Mouse (Mus musculus) ES-E14 (cell line): ENCODE measurements around the gene Ankrd52. TPM values are rescaled to one million over a fixed set of nuclear protein-coding genes. Genes with fewer than 3 reads are reported as not detected.

Source experiments
- DNase-seq: peaks from one replicate; pipeline ENCODE4 v3.0.0-alpha.2; 2013; ENCODE audit warnings: low read depth, low spot score
- H3K27ac ChIP-seq: 2 replicates; pipeline ENCODE4 v1.5.1; 2012; ENCODE audit warnings: low read depth, mild to moderate bottlenecking, low read length, moderate library complexity, mixed read lengths; ENCODE audit not compliant: poor library complexity, insufficient read depth, severe bottlenecking
- H3K36me3 ChIP-seq: 2 replicates; pipeline ENCODE4 v1.6.1; 2012; ENCODE audit warnings: mild to moderate bottlenecking, low read length, moderate library complexity, mixed read lengths; ENCODE audit not compliant: control insufficient read depth, poor library complexity, insufficient read depth, severe bottlenecking
- H3K4me1 ChIP-seq, 2 experiments: fragments of 150-350 bp in 1 of 2; sonication (generic) in 1 of 2; 2 replicates each; pipeline ENCODE4 v1.6.1; 2012; ENCODE audit warnings: low read length in 2 of 2, mild to moderate bottlenecking in 1 of 2, mixed read lengths in 1 of 2; ENCODE audit not compliant: control insufficient read depth in 2 of 2, insufficient read depth in 2 of 2, poor library complexity in 1 of 2
- H3K4me3 ChIP-seq, 2 experiments: fragments of 150-350 bp in 1 of 2; sonication (generic) in 1 of 2; 2 replicates each; pipeline ENCODE4 v1.5.1; 2012; ENCODE audit warnings: low read length in 2 of 2, low read depth in 1 of 2, mild to moderate bottlenecking in 1 of 2, mixed read lengths in 1 of 2; ENCODE audit not compliant: insufficient read depth in 1 of 2, poor library complexity in 1 of 2, severe bottlenecking in 1 of 2
- H3K9ac ChIP-seq: 2 replicates; pipeline ENCODE4 v1.6.1; 2012; ENCODE audit warnings: low read depth, mild to moderate bottlenecking, low read length, mixed read lengths; ENCODE audit not compliant: poor library complexity, insufficient read depth, severe bottlenecking
- H3K9me3 ChIP-seq: fragments of 150-350 bp; sonication (generic); 2 replicates; pipeline ENCODE4 v1.6.1; 2012; ENCODE audit warnings: low read depth, mild to moderate bottlenecking, low read length; ENCODE audit not compliant: control insufficient read depth, insufficient read depth
- CHD2 ChIP-seq: IDR thresholded peaks from 2 replicates; pipeline ENCODE4 v1.6.1; 2014; ENCODE audit warnings: mild to moderate bottlenecking, low read depth, low read length, inconsistent platforms
- HCFC1 ChIP-seq: IDR thresholded peaks from 2 replicates; pipeline ENCODE4 v1.6.1; 2012; ENCODE audit warnings: low read length, inconsistent platforms, borderline replicate concordance; ENCODE audit not compliant: insufficient read depth
- MAFK ChIP-seq: IDR thresholded peaks from 2 replicates; pipeline ENCODE4 v1.6.1; 2014; ENCODE audit warnings: mild to moderate bottlenecking, low read depth, low read length, inconsistent platforms; ENCODE audit not compliant: insufficient read depth
- ZC3H11A ChIP-seq: IDR thresholded peaks from 2 replicates; pipeline ENCODE4 v1.6.1; 2012; ENCODE audit warnings: low read depth, mild to moderate bottlenecking, inconsistent platforms, low read length, borderline replicate concordance
- ZNF384 ChIP-seq: IDR thresholded peaks from 2 replicates; pipeline ENCODE4 v1.6.1; 2012; ENCODE audit warnings: low read depth, low read length, inconsistent platforms
- in situ Hi-C, 2 experiments: fragments of 600-800 bp; cut with MboI; formaldehyde crosslinking; loops; one replicate each; pipeline ENCODE4 v1.15.1; 2025; ENCODE audit warnings: low sequenced_read_pairs in 2 of 2, inconsistent platforms in 1 of 2; ENCODE audit not compliant: unreplicated experiment in 2 of 2
- total RNA-seq: library from RNA; depleted of rRNA; stranded (reverse); fragments of 300-350 nt; gene quantifications from 2 replicates; pipeline ENCODE4 v1.2.3, GENCODE M21; 2012

Gene Ankrd52
- total RNA-seq, 1 experiment, result 11.4 TPM

GRCm38 (mm10) chr10:128397466-128397865, 20.6 kb downstream of the Ankrd52 start:
- in situ Hi-C loops, result no loop called here
- no peak overlapping the region for H3K27ac ChIP-seq
- peaks cover 10% of the 10 kb centered on the region for H3K36me3 ChIP-seq
- peaks cover 0 to 27% of the 10 kb centered on the region in 2 experiments; a peak in 1 of 4 replicates for H3K4me1 ChIP-seq
- no peak overlapping the region for H3K9ac ChIP-seq
- DNase-seq, result no peak
- no peak for TF ChIP-seq CHD2
- TF ChIP-seq MAFK, result no peak
- no peak for TF ChIP-seq ZNF384
- no peak for TF ChIP-seq ZC3H11A
- no peak for TF ChIP-seq HCFC1
- H3K4me3 ChIP-seq, result no peak overlapping the region
- no peaks in the 10 kb centered on the region for H3K9me3 ChIP-seq

GRCm38 (mm10) chr10:128400338-128400737, 23.4 kb downstream of the Ankrd52 start:
- no peak for DNase-seq
- H3K4me3 ChIP-seq, result no peak overlapping the region
- in situ Hi-C loops, result no loop called here
- H3K9ac ChIP-seq, result no peak overlapping the region
- TF ChIP-seq ZC3H11A (no peak), MAFK (no peak), ZNF384 (no peak), CHD2 (no peak)
- no peaks in the 10 kb centered on the region for H3K9me3 ChIP-seq
- H3K27ac ChIP-seq, result no peak overlapping the region
- peaks cover 0 to 10% of the 10 kb centered on the region in 2 experiments; a peak in 1 of 4 replicates for H3K4me1 ChIP-seq
- peaks cover 8% of the 10 kb centered on the region; the same call in 1 of the 2 replicates for H3K36me3 ChIP-seq

- in situ Hi-C loops, result no loop called here
- DNase-seq, result no peak
- TF ChIP-seq CHD2 (no peak), MAFK (no peak), ZC3H11A (no peak), HCFC1 (no peak), ZNF384 (no peak)
- Histone ChIP-seq H3K36me3 (peaks cover 7% of the 10 kb centered on the region; the same call in 1 of the 2 replicates), H3K4me1 (peaks cover 0 to 7% of the 10 kb centered on the region in 2 experiments; a peak in 1 of 4 replicates), H3K27ac (no peak within 1 kb of the TSS; the same call in 1 of the 2 replicates), H3K9me3 (no peaks in the 10 kb centered on the region), H3K4me3 (no peak within 1 kb of the TSS), H3K9ac (no peak within 1 kb of the TSS)
Observed at GRCm38 (mm10) chr10:128401056-128401455, 24.1 kb downstream of the Ankrd52 start, which contains the start of gene Slc39a5. Gene Slc39a5, minus strand, starts transcription at chr10:128401229.

- Histone ChIP-seq H3K4me1 (peaks cover 0 to 4% of the 10 kb centered on the region in 2 experiments; a peak in 1 of 4 replicates), H3K4me3 (no peak overlapping the region), H3K36me3 (peaks cover 4% of the 10 kb centered on the region; the same call in 1 of the 2 replicates), H3K9me3 (no peaks in the 10 kb centered on the region), H3K27ac (no peak overlapping the region; the same call in 1 of the 2 replicates), H3K9ac (no peak overlapping the region)
- in situ Hi-C loops, result no loop called here
- DNase-seq, result no peak
- TF ChIP-seq MAFK (no peak), ZNF384 (no peak), HCFC1 (no peak), CHD2 (no peak), ZC3H11A (no peak)
Observed at GRCm38 (mm10) chr10:128401638-128402037, 24.7 kb downstream of the Ankrd52 start.

- in situ Hi-C loops, result no loop called here
- no peak for TF ChIP-seq CHD2
- no peak for TF ChIP-seq MAFK
- no peak for TF ChIP-seq ZC3H11A
- no peak for TF ChIP-seq HCFC1
- no peak for TF ChIP-seq ZNF384
- H3K36me3 ChIP-seq, result peaks cover 10% of the 10 kb centered on the region; the same call in 1 of the 2 replicates
Observed at GRCm38 (mm10) chr10:128403931-128404330, 27.0 kb downstream of the Ankrd52 start.

More at GRCm38 (mm10) chr10:128403931-128404330, 27.0 kb downstream of the Ankrd52 start:
- H3K4me3 ChIP-seq, result no peak overlapping the region
- no peak for DNase-seq
- no peak overlapping the region for H3K27ac ChIP-seq
- H3K4me1 ChIP-seq, result peaks cover 0 to 4% of the 10 kb centered on the region in 2 experiments; a peak in 1 of 4 replicates
- H3K9me3 ChIP-seq, result no peaks in the 10 kb centered on the region
- no peak overlapping the region for H3K9ac ChIP-seq
